Mouse (Mus musculus) bone marrow, adult 2 months (tissue): ENCODE results near the gene Dcaf15.

Experiments
- CTCF ChIP-seq: fragments of 200-500 bp; IDR thresholded peaks from 2 replicates; pipeline ENCODE4 v1.5.1; 2011; ENCODE audit warnings: low read length, control low read depth; ENCODE audit not compliant: control insufficient read depth, insufficient read depth
- POLR2A ChIP-seq: fragments of 200-500 bp; IDR thresholded peaks from 2 replicates; pipeline ENCODE4 v1.6.1; 2011; ENCODE audit warnings: low read depth, mild to moderate bottlenecking, control low read depth, low read length, borderline replicate concordance; ENCODE audit not compliant: control insufficient read depth

- TF ChIP-seq CTCF, result no peak
- TF ChIP-seq POLR2A, result no peak
These were observed 39.5 kb downstream of the Dcaf15 start, which contains the start of gene Gm10643 for GRCm38 (mm10) chr8:84065037-84065436.
